Comparison of ENCODE assay signal across 27 mouse cellular contexts in the genomic region with DNA sequence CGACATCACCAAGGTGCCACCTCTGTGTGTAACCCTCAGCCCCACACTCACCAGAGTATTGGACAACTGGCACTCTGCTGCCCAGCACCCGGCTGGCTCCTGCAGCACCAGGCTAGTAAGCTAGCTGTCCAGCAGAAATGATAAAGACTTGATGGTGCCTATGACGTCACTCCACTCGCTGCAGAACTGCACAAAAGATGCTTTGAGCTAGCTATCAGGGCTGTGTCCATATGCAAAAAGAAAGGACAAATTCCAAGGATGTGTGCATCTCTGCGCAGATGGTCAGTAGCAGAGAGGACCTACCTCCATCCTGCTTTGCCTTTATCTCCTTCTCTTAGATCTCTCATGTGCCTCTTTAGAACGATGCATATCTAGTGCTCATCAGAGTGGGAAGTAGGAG. TPM values are rescaled to one million over a fixed set of nuclear protein-coding genes. Genes with fewer than 3 reads are reported as not detected.
A peak's percentile ranks its signal among the peaks of the same experiment; 100 is the strongest.
DNase-seq lines count a peak whose midpoint lies in the region; ATAC-seq and TF ChIP-seq lines count a peak whose summit lies in the region.
"Had no signal": no experiment of that assay in that cellular context is flagged by ENCODE, and none has a peak within 500 bp of the region (broad histone marks: within the 10 kb centered on the region; RNA-seq: fewer than 3 reads in every experiment).

Ffar3 (minus strand) TSS at position 101 of the 400 bp plus-strand sequence.

- no peak within 1 kb of the TSS for H3K9ac ChIP-seq in heart, adult 2 months (ENCODE audit: low read depth, low read length)
- 0 out of 2 replicates have a peak within 1 kb of the TSS, but pooled peaks have one; percentile 20 for H3K9ac ChIP-seq in heart, postnatal 0 days (replicated peaks; ENCODE audit: low read depth, low read length)
- H3K9ac ChIP-seq in ES-E14 (ENCODE audit: insufficient read depth, low read depth, low read length, poor library complexity, severe bottlenecking): peak within 1 kb of the TSS; percentile 16; the same call in 1 of the 2 replicates
- H3K9ac ChIP-seq: embryonic facial prominence, embryonic 12.5 days; forebrain, embryonic 13.5 days; forebrain, embryonic 15.5 days; forebrain, postnatal 0 days had no signal

- no peak within 1 kb of the TSS for H3K4me3 ChIP-seq in heart, embryonic 10.5 days
- no peak within 1 kb of the TSS for H3K4me3 ChIP-seq in heart, adult 2 months
- H3K4me3 ChIP-seq in heart, postnatal 0 days (ENCODE audit: low read depth, low read length): no peak within 1 kb of the TSS
- peak within 1 kb of the TSS; percentile 48 to 49 for H3K4me3 ChIP-seq in ES-E14 (ENCODE audit: insufficient read depth in 1 of 2, low read depth in 1 of 2, low read length in 2 of 2, poor library complexity in 1 of 2, severe bottlenecking in 1 of 2)
- H3K4me3 ChIP-seq: embryonic facial prominence, embryonic 10.5 days; embryonic facial prominence, embryonic 12.5 days; forebrain, embryonic 13.5 days; forebrain, embryonic 15.5 days had no signal

- 57% methylated on average over 6 of the region's 6 CpGs for WGBS in heart, embryonic 10.5 days
- 43% methylated on average over 6 of the region's 6 CpGs for WGBS in heart, adult 2 months
- WGBS in heart, postnatal 0 days: 42% methylated on average over 6 of the region's 6 CpGs

- intact Hi-C loops in heart, adult 2 months (cut with DNase I): loop anchor here (10.0 kb wide), 1 partner anchor 191 kb away; the partner anchor contains the start of gene Haus5
- intact Hi-C loops in heart, postnatal 14 days (cut with DNase I): loop anchor here (2.0 to 10.0 kb wide), 3 partner anchors 49 to 179 kb away; no protein-coding TSS in a partner anchor

- TF ChIP-seq CTCF in heart, adult 2 months (IDR thresholded peaks at IDR 0.05): no peak
- no peak for TF ChIP-seq CTCF in heart, postnatal 0 days (IDR thresholded peaks at IDR 0.05; ENCODE audit: low read depth)

- H3K27ac ChIP-seq in heart, embryonic 10.5 days: peak within 1 kb of the TSS; percentile 29; the same call in 1 of the 2 replicates
- no peak within 1 kb of the TSS for H3K27ac ChIP-seq in heart, adult 2 months
- H3K27ac ChIP-seq in heart, postnatal 0 days (ENCODE audit: low read depth): no peak within 1 kb of the TSS
- no peak within 1 kb of the TSS for H3K27ac ChIP-seq in ES-E14 (ENCODE audit: insufficient read depth, low read depth, low read length, poor library complexity, severe bottlenecking)
- H3K27ac ChIP-seq: embryonic facial prominence, embryonic 10.5 days; embryonic facial prominence, embryonic 12.5 days; forebrain, embryonic 13.5 days; forebrain, embryonic 15.5 days had no signal

- ATAC-seq in heart, postnatal 0 days (ENCODE audit: insufficient read depth, low read depth): no peak
- ATAC-seq: activated CD4-positive, CD25-positive, alpha-beta regulatory T cell, adult 4 months; CD4-positive, CD25-positive, alpha-beta regulatory T cell, adult 4 months; forebrain, embryonic 13.5 days; forebrain, embryonic 15.5 days; forebrain, postnatal 0 days; Patski had no signal

- no peak for TF ChIP-seq POLR2A in heart, adult 2 months (IDR thresholded peaks at IDR 0.05; ENCODE audit: insufficient read depth, low read depth, low read length)

- peaks cover 38% of the 10 kb centered on the region for H3K27me3 ChIP-seq in heart, embryonic 10.5 days (ENCODE audit: insufficient read depth, poor library complexity, severe bottlenecking)
- peaks cover 3% of the 10 kb centered on the region; the same call in 1 of the 2 replicates for H3K27me3 ChIP-seq in heart, adult 2 months (ENCODE audit: control insufficient read depth, insufficient read depth, low read length)
- H3K27me3 ChIP-seq in heart, postnatal 0 days (ENCODE audit: control insufficient read depth, insufficient read depth, low read length): peaks cover 17% of the 10 kb centered on the region
- H3K27me3 ChIP-seq: CH12.LX; forebrain, embryonic 15.5 days had no signal

- H3K4me1 ChIP-seq in heart, embryonic 10.5 days: peaks cover 15% of the 10 kb centered on the region
- H3K4me1 ChIP-seq in heart, adult 2 months (ENCODE audit: control insufficient read depth, insufficient read depth, low read length): no peaks in the 10 kb centered on the region
- H3K4me1 ChIP-seq in heart, postnatal 0 days (ENCODE audit: control insufficient read depth, insufficient read depth): no peaks in the 10 kb centered on the region
- peaks cover 0 to 16% of the 10 kb centered on the region in 2 experiments; a peak in 1 of 4 replicates for H3K4me1 ChIP-seq in ES-E14 (ENCODE audit: control insufficient read depth in 2 of 2, insufficient read depth in 2 of 2, low read length in 2 of 2, poor library complexity in 1 of 2)
- H3K4me1 ChIP-seq: embryonic facial prominence, embryonic 12.5 days; forebrain, embryonic 13.5 days; forebrain, embryonic 15.5 days had no signal

- in situ Hi-C loops in ES-E14 (cut with MboI; ENCODE audit: low sequenced_read_pairs in 2 of 2, unreplicated experiment in 2 of 2): no loop called here

- no peaks in the 10 kb centered on the region for H3K9me3 ChIP-seq in heart, embryonic 10.5 days
- H3K9me3 ChIP-seq in heart, postnatal 0 days (replicated peaks; ENCODE audit: control insufficient read depth, low read length): no peaks in the 10 kb centered on the region
- no peaks in the 10 kb centered on the region for H3K9me3 ChIP-seq in ES-E14 (ENCODE audit: control insufficient read depth, insufficient read depth, low read depth, low read length)
- H3K9me3 ChIP-seq: embryonic facial prominence, embryonic 10.5 days; embryonic facial prominence, embryonic 12.5 days; forebrain, embryonic 13.5 days; forebrain, embryonic 15.5 days had no signal

- H3K36me3 ChIP-seq in heart, embryonic 10.5 days: no peaks in the 10 kb centered on the region
- H3K36me3 ChIP-seq in heart, adult 2 months (ENCODE audit: control insufficient read depth, insufficient read depth, low read length): no peaks in the 10 kb centered on the region
- H3K36me3 ChIP-seq in heart, postnatal 0 days (replicated peaks; ENCODE audit: control insufficient read depth, insufficient read depth, low read length): no peaks in the 10 kb centered on the region
- H3K36me3 ChIP-seq in ES-E14 (ENCODE audit: control insufficient read depth, insufficient read depth, low read length, poor library complexity, severe bottlenecking): no peaks in the 10 kb centered on the region
- H3K36me3 ChIP-seq: embryonic facial prominence, embryonic 10.5 days; embryonic facial prominence, embryonic 12.5 days; forebrain, embryonic 15.5 days had no signal

- no peak for TF ChIP-seq EP300 in heart, adult 2 months (IDR thresholded peaks at IDR 0.05; ENCODE audit: insufficient read depth, low read depth, low read length)
- TF ChIP-seq EP300 in heart, postnatal 0 days (IDR thresholded peaks at IDR 0.05; ENCODE audit: low read depth): no peak

- H3K4me2 ChIP-seq in heart, postnatal 0 days (ENCODE audit: low read depth, low read length): no peak within 1 kb of the TSS
- H3K4me2 ChIP-seq: embryonic facial prominence, embryonic 12.5 days; forebrain, embryonic 13.5 days; forebrain, embryonic 15.5 days had no signal

- DNase-seq in heart, embryonic 10.5 days (ENCODE audit: low spot score): no peak
- DNase-seq in heart, adult 2 months: no peak
- no peak for DNase-seq in heart, postnatal 0 days (ENCODE audit: low spot score)
- no peak for DNase-seq in heart, postnatal 14 days
- no peak for DNase-seq in ES-E14 (ENCODE audit: low read depth, low spot score)
- no peak for DNase-seq in ovary, postnatal 10 days (ENCODE audit: low spot score)
- no peak for DNase-seq in gastrocnemius, postnatal 4 days (ENCODE audit: low spot score in 2 of 2)
- DNase-seq: adrenal gland, adult 8-10 months; adrenal gland, postnatal 14 days; adrenal gland, postnatal 36 days; B cell, adult 2 months; cerebellum, adult 11-12 months; cerebellum, adult 8-10 months; cerebellum, postnatal 10 days; cerebellum, postnatal 25 days; forebrain, postnatal 0 days had no signal

- no peaks in the 10 kb centered on the region for H3K79me2 ChIP-seq in heart, adult 2 months (replicated peaks; ENCODE audit: control insufficient read depth, insufficient read depth, low read length)

TF ChIP-seq in ES-E14, 5 proteins besides CTCF, POLR2A, EP300 and RAD21:
- TF ChIP-seq HCFC1 (IDR thresholded peaks at IDR 0.05; ENCODE audit: borderline replicate concordance, insufficient read depth, low read length) (no peak), ZC3H11A (IDR thresholded peaks at IDR 0.05; ENCODE audit: borderline replicate concordance, low read depth, low read length) (no peak), MAFK (IDR thresholded peaks at IDR 0.05; ENCODE audit: insufficient read depth, low read depth, low read length) (no peak), CHD2 (IDR thresholded peaks at IDR 0.05; ENCODE audit: low read depth, low read length) (no peak), ZNF384 (IDR thresholded peaks at IDR 0.05; ENCODE audit: low read depth, low read length) (no peak)

RNA-seq across cellular contexts. Expression of gene Ffar3, which starts in this region (rescaled TPM):
- 0.10 and 0.17 TPM in 2 replicates for polyA plus RNA-seq in heart, embryonic 10.5 days (2016; fragmentation: Nextera tagmentation; extraction: Ambion mirVana)
- not detected for total RNA-seq in heart, adult 2 months (2021)
- polyA plus RNA-seq in heart, adult 2 months (2012; rRNA removed): not detected in 2 replicates
- not detected in 2 replicates for total RNA-seq in heart, postnatal 0 days (2014; rRNA removed; ENCODE audit: low replicate concordance)
- not detected in 2 replicates for polyA plus RNA-seq in heart, postnatal 0 days (2015; fragmentation: Nextera tagmentation; extraction: Ambion mirVana)
- total RNA-seq in heart, postnatal 14 days (2021): not detected
- 1.0 and 1.2 TPM in 2 replicates for total RNA-seq in ES-E14 (2012; rRNA removed)
- not detected for total RNA-seq in gastrocnemius, postnatal 4 days (2021)
- total RNA-seq: CH12.LX; forebrain, postnatal 0 days; MEL had no signal
- polyA plus RNA-seq: activated CD4-positive, CD25-positive, alpha-beta regulatory T cell, adult 4 months; CD4-positive, CD25-positive, alpha-beta regulatory T cell, adult 4 months; embryonic facial prominence, embryonic 10.5 days; embryonic facial prominence, embryonic 14.5 days; forebrain, embryonic 11.5 days; forebrain, embryonic 13.5 days; forebrain, embryonic 15.5 days; forebrain, postnatal 0 days; Patski had no signal

Comparison
In these comparisons a context has a peak if more than half of its experiments do, and no peak if none do; other contexts are left out.
1. H3K4me3 ChIP-seq: peak in ES-E14 (2 of 2); none in heart, embryonic 10.5 days (single experiment), heart, adult 2 months (single experiment) and heart, postnatal 0 days (single experiment).